Mouse (Mus musculus): ENCODE data around the gene Tpst2.

DNA sequence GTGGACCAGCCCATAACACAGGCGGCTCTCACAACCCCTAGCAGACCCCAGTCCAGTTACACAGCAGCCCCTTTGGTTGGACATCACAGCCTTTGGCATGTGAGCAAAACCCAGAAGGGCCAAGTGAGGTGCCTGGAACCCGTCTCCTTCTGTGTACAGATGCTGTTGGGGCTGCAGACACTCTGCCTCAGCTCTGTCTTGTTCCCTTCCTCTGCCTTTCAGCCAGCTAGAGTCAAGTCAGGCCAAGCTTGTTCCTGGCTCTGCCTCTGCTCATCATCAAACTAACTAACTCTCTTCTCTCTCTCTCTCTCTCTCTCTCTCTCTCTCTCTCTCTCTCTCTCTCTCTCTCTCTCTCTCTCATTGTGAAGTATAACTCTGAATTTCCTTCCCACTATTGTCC is 39.9 kb upstream of the Tpst2 start:
- TF ChIP-seq CTCF (conservative IDR thresholded peaks at IDR 0.05; ENCODE audit: insufficient read depth, insufficient read length, low read depth, low read length), result no peak
- no peak for TF ChIP-seq POLR2A (IDR thresholded peaks at IDR 0.05; ENCODE audit: low read depth, low read length)

Data from kidney, adult 2 months (tissue).